Mouse (Mus musculus) kidney, postnatal 0 days (tissue): Measurements from ENCODE around the gene Gm19426. TPM values are rescaled to one million over a fixed set of nuclear protein-coding genes. Genes with fewer than 3 reads are reported as not detected.

Source experiments
- ATAC-seq: fragments of 200-750 bp; cut with Nextera tagmentation; replicated peaks from 2 replicates; pipeline ENCODE4 v1.8.0; 2017; ENCODE audit warnings: low read depth, moderate number of reproducible peaks, moderate TSS enrichment, moderate library complexity; ENCODE audit not compliant: low FRiP score
- DNase-seq: peaks from one replicate; pipeline ENCODE4 v3.0.0-alpha.2; 2016; ENCODE audit warnings: low spot score
- H3K27ac ChIP-seq: fragments of 300-500 bp; sonication (generic); 2 replicates; pipeline ENCODE4 v1.5.1; 2014; ENCODE audit warnings: mild to moderate bottlenecking
- H3K27me3 ChIP-seq: fragments of 300-500 bp; sonication (generic); 2 replicates; pipeline ENCODE4 v1.6.1; 2014; ENCODE audit warnings: low read length, mixed read lengths; ENCODE audit not compliant: insufficient read depth
- H3K36me3 ChIP-seq: fragments of 300-500 bp; sonication (generic); 2 replicates; pipeline ENCODE4 v1.6.1; 2014; ENCODE audit warnings: low read length, mixed read lengths; ENCODE audit not compliant: insufficient read depth
- H3K4me1 ChIP-seq: fragments of 300-500 bp; sonication (generic); replicated peaks from 2 replicates; pipeline ENCODE4 v1.6.1; 2014; ENCODE audit warnings: antibody characterized with exemption, low read length, mixed read lengths; ENCODE audit not compliant: insufficient read depth
- H3K4me2 ChIP-seq: fragments of 300-500 bp; sonication (generic); 2 replicates; pipeline ENCODE4 v1.6.1; 2014; ENCODE audit warnings: mild to moderate bottlenecking, low read length, moderate library complexity, mixed read lengths
- H3K4me3 ChIP-seq: fragments of 300-500 bp; sonication (generic); replicated peaks from 2 replicates; pipeline ENCODE4 v1.5.1; 2014; ENCODE audit warnings: low read depth, low read length
- H3K9ac ChIP-seq: fragments of 300-500 bp; sonication (generic); 2 replicates; pipeline ENCODE4 v1.6.1; 2014; ENCODE audit warnings: low read depth, low read length
- H3K9me3 ChIP-seq: fragments of 300-500 bp; sonication (generic); replicated peaks from 2 replicates; pipeline ENCODE4 v1.6.1; 2016; ENCODE audit warnings: low read length, inconsistent platforms, mixed read lengths
- CTCF ChIP-seq: IDR thresholded peaks from 2 replicates; pipeline ENCODE4 v1.5.1; 2016; ENCODE audit warnings: antibody characterized with exemption, low read depth, mild to moderate bottlenecking, moderate library complexity
- WGBS: fragments of 180-500 bp; shearing (Covaris S2); extraction: QIAGEN DNeasy Blood & Tissue Kit; methylation state at CpG from one replicate; pipeline ENCODE4 v1.1.7; 2014; 5-methylcytosine and 5-hydroxymethylcytosine counted together
- polyA plus RNA-seq: library from polyadenylated mRNA; unstranded; fragments of >200 nt; fragmentation: Nextera tagmentation; extraction: Ambion mirVana; gene quantifications from 2 replicates; pipeline ENCODE4 v1.2.1, GENCODE M21; 2015

Gene Gm19426
- polyA plus RNA-seq, 1 experiment from 2014 or later = 9.3 TPM

DNA sequence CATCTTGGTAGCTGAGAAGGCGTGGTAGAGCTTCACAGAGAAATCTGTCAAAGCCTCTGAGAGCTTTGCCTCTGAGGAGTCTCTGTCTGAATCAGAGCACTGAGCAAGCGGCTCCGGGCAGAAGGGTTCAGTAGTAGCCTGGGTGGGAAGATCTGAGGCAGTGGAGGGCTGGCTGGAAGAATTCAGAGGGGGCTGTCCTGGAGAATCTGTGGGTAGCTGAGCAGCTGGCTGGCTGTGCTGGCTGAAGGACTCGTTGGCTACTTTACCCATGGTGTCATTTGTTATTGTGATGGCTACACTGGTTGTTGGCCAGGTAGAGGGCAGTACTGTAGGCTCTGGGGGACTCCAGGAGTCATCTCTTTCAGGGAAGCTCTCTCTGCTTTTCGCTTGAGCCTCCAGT lies 29.7 kb upstream of the Gm19426 start:
- H3K9ac ChIP-seq = 0 out of 2 replicates have a peak overlapping the region, but pooled peaks have one; percentile 0
- no peak for TF ChIP-seq CTCF
- WGBS = 82% methylated on average over 5 of the region's 5 CpGs
- H3K27ac ChIP-seq = no peak overlapping the region
- ATAC-seq (no peak), DNase-seq (no peak)
- H3K27me3 ChIP-seq = no peaks in the 10 kb centered on the region
- no peaks in the 10 kb centered on the region for H3K9me3 ChIP-seq
- peak overlapping the region; percentile 56 for H3K4me2 ChIP-seq
- H3K4me1 ChIP-seq = peaks cover 3% of the 10 kb centered on the region; the same call in 1 of the 2 replicates
- no peaks in the 10 kb centered on the region for H3K36me3 ChIP-seq
- H3K4me3 ChIP-seq = no peak overlapping the region

- Histone ChIP-seq H3K9ac (no peak overlapping the region), H3K27ac (no peak overlapping the region), H3K27me3 (no peaks in the 10 kb centered on the region), H3K4me3 (no peak overlapping the region), H3K4me2 (no peak overlapping the region), H3K36me3 (no peaks in the 10 kb centered on the region), H3K9me3 (no peaks in the 10 kb centered on the region), H3K4me1 (peaks cover 3% of the 10 kb centered on the region; the same call in 1 of the 2 replicates)
- 87% methylated on average over 4 of the region's 4 CpGs for WGBS
- no peak for ATAC-seq
- TF ChIP-seq CTCF = no peak
- no peak for DNase-seq
Measured at GRCm38 (mm10) chr2:84772454-84772853, 29.0 kb upstream of the Gm19426 start.

GRCm38 (mm10) chr2:84770501-84770900 lies 27.0 kb upstream of the Gm19426 start:
- H3K4me3 ChIP-seq = no peak overlapping the region
- no peak overlapping the region for H3K9ac ChIP-seq
- no peak for TF ChIP-seq CTCF
- H3K4me1 ChIP-seq = peaks cover 3% of the 10 kb centered on the region; the same call in 1 of the 2 replicates
- no peak overlapping the region for H3K4me2 ChIP-seq
- 81% methylated on average over 6 of the region's 6 CpGs for WGBS
- DNase-seq (no peak), ATAC-seq (no peak)
- no peaks in the 10 kb centered on the region for H3K27me3 ChIP-seq
- no peak overlapping the region for H3K27ac ChIP-seq
- no peaks in the 10 kb centered on the region for H3K9me3 ChIP-seq
- no peaks in the 10 kb centered on the region for H3K36me3 ChIP-seq

- Histone ChIP-seq H3K36me3 (no peaks in the 10 kb centered on the region), H3K9ac (no peak overlapping the region), H3K27ac (no peak overlapping the region), H3K4me2 (no peak overlapping the region), H3K9me3 (no peaks in the 10 kb centered on the region), H3K4me3 (no peak overlapping the region), H3K4me1 (no peaks in the 10 kb centered on the region), H3K27me3 (no peaks in the 10 kb centered on the region)
- ATAC-seq (no peak), DNase-seq (no peak)
- 32% methylated on average over 1 of the region's 1 CpGs for WGBS
- TF ChIP-seq CTCF = no peak
Measured at GRCm38 (mm10) chr2:84762818-84763217, 19.4 kb upstream of the Gm19426 start.

- no peak overlapping the region for H3K4me2 ChIP-seq
- TF ChIP-seq CTCF = no peak
- no peaks in the 10 kb centered on the region for H3K4me1 ChIP-seq
- H3K27ac ChIP-seq = no peak overlapping the region
- no peak overlapping the region for H3K4me3 ChIP-seq
- no peaks in the 10 kb centered on the region for H3K36me3 ChIP-seq
- 56% methylated on average over 4 of the region's 4 CpGs for WGBS
- DNase-seq (no peak), ATAC-seq (no peak)
- H3K9ac ChIP-seq = no peak overlapping the region
- no peaks in the 10 kb centered on the region for H3K9me3 ChIP-seq
- H3K27me3 ChIP-seq = no peaks in the 10 kb centered on the region
Measured at GRCm38 (mm10) chr2:84762295-84762694, 18.8 kb upstream of the Gm19426 start.

GRCm38 (mm10) chr2:84761840-84762239 lies 18.4 kb upstream of the Gm19426 start:
- no peaks in the 10 kb centered on the region for H3K36me3 ChIP-seq
- H3K9me3 ChIP-seq = no peaks in the 10 kb centered on the region

DNA sequence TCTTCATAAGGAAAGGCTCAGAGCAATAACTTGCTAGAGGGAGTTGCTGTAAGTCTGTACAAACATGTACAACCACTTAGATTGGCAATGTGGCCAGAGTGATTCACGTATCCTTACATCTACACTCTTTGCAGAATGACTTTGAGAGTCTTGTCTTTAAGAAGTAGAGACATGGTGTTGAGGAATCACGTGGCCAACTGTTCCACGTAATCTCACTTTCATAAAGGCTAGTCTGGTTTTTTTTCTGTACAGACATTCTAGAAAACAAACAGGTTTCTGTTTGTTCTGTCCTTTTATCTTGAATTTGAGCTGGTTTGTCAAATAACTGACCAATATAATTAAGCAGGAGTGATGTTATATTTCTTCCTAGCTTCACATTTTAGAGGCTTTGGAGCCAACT lies 17.9 kb upstream of the Gm19426 start:
- no peak for ATAC-seq
- H3K9me3 ChIP-seq = no peaks in the 10 kb centered on the region
- H3K27me3 ChIP-seq = no peaks in the 10 kb centered on the region
- no peak overlapping the region for H3K27ac ChIP-seq
- no peak overlapping the region for H3K9ac ChIP-seq
- no peak overlapping the region for H3K4me3 ChIP-seq
- no peak for DNase-seq
- no peak for TF ChIP-seq CTCF
- WGBS = 82% methylated on average over 3 of the region's 3 CpGs
- no peaks in the 10 kb centered on the region for H3K4me1 ChIP-seq
- H3K36me3 ChIP-seq = no peaks in the 10 kb centered on the region
- H3K4me2 ChIP-seq = no peak overlapping the region

More at GRCm38 (mm10) chr2:84761840-84762239, 18.4 kb upstream of the Gm19426 start:
- no peak for TF ChIP-seq CTCF
- Histone ChIP-seq H3K9ac (no peak overlapping the region), H3K27ac (no peak overlapping the region), H3K4me3 (no peak overlapping the region), H3K4me1 (no peaks in the 10 kb centered on the region), H3K27me3 (no peaks in the 10 kb centered on the region), H3K4me2 (no peak overlapping the region)
- 68% methylated on average over 1 of the region's 1 CpGs for WGBS
- no peak for DNase-seq
- ATAC-seq = no peak
